Mouse (Mus musculus): ENCODE data around the gene Mael. TPM values are rescaled to one million over a fixed set of nuclear protein-coding genes. Genes with fewer than 3 reads are reported as not detected.

Mael gene
- polyA plus RNA-seq, 2 experiments, result 0.04 TPM; not detected in 1

- Histone ChIP-seq H3K27me3 (ENCODE audit: control insufficient read depth, insufficient read depth, low read length) (no peaks in the 10 kb centered on the region), H3K9me3 (ENCODE audit: control insufficient read depth, low read length) (no peaks in the 10 kb centered on the region), H3K9ac (ENCODE audit: low read depth, low read length, severe bottlenecking) (no peak overlapping the region), H3K27ac (replicated peaks; ENCODE audit: low read depth, low read length) (no peak overlapping the region), H3K4me3 (replicated peaks; ENCODE audit: low read length) (no peak overlapping the region), H3K4me1 (ENCODE audit: control insufficient read depth, insufficient read depth, low read length) (peaks cover 22% of the 10 kb centered on the region), H3K4me2 (replicated peaks; ENCODE audit: low read depth, low read length, severe bottlenecking) (no peak overlapping the region), H3K36me3 (ENCODE audit: control insufficient read depth, insufficient read depth, low read length) (no peaks in the 10 kb centered on the region)
- WGBS, result 44% methylated on average over 3 of the region's 3 CpGs
- ATAC-seq (ENCODE audit: low FRiP score, low read depth) (no peak), DNase-seq (ENCODE audit: low spot score) (no peak)
- TF ChIP-seq POLR2A (IDR thresholded peaks at IDR 0.05; ENCODE audit: borderline replicate concordance, extremely low read depth, insufficient read depth, insufficient read length), result no peak
Measured at GRCm38 (mm10) chr1:166281836-166282235, 43.3 kb upstream of the Mael start.

GRCm38 (mm10) chr1:166281287-166281686 is 42.7 kb upstream of the Mael start:
- DNase-seq (ENCODE audit: low spot score) (no peak), ATAC-seq (ENCODE audit: low FRiP score, low read depth) (no peak)
- Histone ChIP-seq H3K36me3 (ENCODE audit: control insufficient read depth, insufficient read depth, low read length) (no peaks in the 10 kb centered on the region), H3K4me2 (replicated peaks; ENCODE audit: low read depth, low read length, severe bottlenecking) (no peak overlapping the region), H3K4me1 (ENCODE audit: control insufficient read depth, insufficient read depth, low read length) (peaks cover 22% of the 10 kb centered on the region), H3K27ac (replicated peaks; ENCODE audit: low read depth, low read length) (no peak overlapping the region), H3K27me3 (ENCODE audit: control insufficient read depth, insufficient read depth, low read length) (no peaks in the 10 kb centered on the region), H3K4me3 (replicated peaks; ENCODE audit: low read length) (no peak overlapping the region), H3K9ac (ENCODE audit: low read depth, low read length, severe bottlenecking) (no peak overlapping the region), H3K9me3 (ENCODE audit: control insufficient read depth, low read length) (no peaks in the 10 kb centered on the region)
- 45% methylated on average over 1 of the region's 1 CpGs for WGBS
- TF ChIP-seq POLR2A (IDR thresholded peaks at IDR 0.05; ENCODE audit: borderline replicate concordance, extremely low read depth, insufficient read depth, insufficient read length), result no peak

- DNase-seq (ENCODE audit: low spot score) (peak; percentile 55), ATAC-seq (ENCODE audit: low FRiP score, low read depth) (peak; percentile 60; the same call in 1 of the 2 replicates)
- Histone ChIP-seq H3K4me2 (replicated peaks; ENCODE audit: low read depth, low read length, severe bottlenecking) (0 out of 2 replicates have a peak overlapping the region, but pooled peaks have one; percentile 3), H3K27ac (replicated peaks; ENCODE audit: low read depth, low read length) (no peak overlapping the region), H3K36me3 (ENCODE audit: control insufficient read depth, insufficient read depth, low read length) (no peaks in the 10 kb centered on the region), H3K9me3 (ENCODE audit: control insufficient read depth, low read length) (no peaks in the 10 kb centered on the region), H3K4me3 (replicated peaks; ENCODE audit: low read length) (no peak overlapping the region), H3K4me1 (ENCODE audit: control insufficient read depth, insufficient read depth, low read length) (peaks cover 22% of the 10 kb centered on the region), H3K27me3 (ENCODE audit: control insufficient read depth, insufficient read depth, low read length) (no peaks in the 10 kb centered on the region), H3K9ac (ENCODE audit: low read depth, low read length, severe bottlenecking) (no peak overlapping the region)
- no peak for TF ChIP-seq POLR2A (IDR thresholded peaks at IDR 0.05; ENCODE audit: borderline replicate concordance, extremely low read depth, insufficient read depth, insufficient read length)
- 12% methylated on average over 1 of the region's 1 CpGs for WGBS
Measured at GRCm38 (mm10) chr1:166280566-166280965, 42.0 kb upstream of the Mael start.

- WGBS, result 37% methylated on average over 9 of the region's 9 CpGs
- H3K27me3 ChIP-seq (ENCODE audit: control insufficient read depth, insufficient read depth, low read length), result no peaks in the 10 kb centered on the region
- H3K4me2 ChIP-seq (replicated peaks; ENCODE audit: low read depth, low read length, severe bottlenecking), result no peak overlapping the region
- DNase-seq (ENCODE audit: low spot score) (no peak), ATAC-seq (ENCODE audit: low FRiP score, low read depth) (peak; percentile 24; the same call in 1 of the 2 replicates)
- H3K9me3 ChIP-seq (ENCODE audit: control insufficient read depth, low read length), result no peaks in the 10 kb centered on the region
- H3K36me3 ChIP-seq (ENCODE audit: control insufficient read depth, insufficient read depth, low read length), result no peaks in the 10 kb centered on the region
- H3K9ac ChIP-seq (ENCODE audit: low read depth, low read length, severe bottlenecking), result no peak overlapping the region
- TF ChIP-seq POLR2A (IDR thresholded peaks at IDR 0.05; ENCODE audit: borderline replicate concordance, extremely low read depth, insufficient read depth, insufficient read length), result no peak
- H3K4me1 ChIP-seq (ENCODE audit: control insufficient read depth, insufficient read depth, low read length), result peaks cover 22% of the 10 kb centered on the region
- no peak overlapping the region for H3K27ac ChIP-seq (replicated peaks; ENCODE audit: low read depth, low read length)
- H3K4me3 ChIP-seq (replicated peaks; ENCODE audit: low read length), result no peak overlapping the region
Measured at GRCm38 (mm10) chr1:166279580-166280206, 41.1 kb upstream of the Mael start.

GRCm38 (mm10) chr1:166278786-166279185 is 40.2 kb upstream of the Mael start:
- 36% methylated on average over 2 of the region's 2 CpGs for WGBS
- DNase-seq (ENCODE audit: low spot score) (no peak), ATAC-seq (ENCODE audit: low FRiP score, low read depth) (no peak)
- no peak for TF ChIP-seq POLR2A (IDR thresholded peaks at IDR 0.05; ENCODE audit: borderline replicate concordance, extremely low read depth, insufficient read depth, insufficient read length)
- no peak overlapping the region for H3K27ac ChIP-seq (replicated peaks; ENCODE audit: low read depth, low read length)
- no peak overlapping the region for H3K9ac ChIP-seq (ENCODE audit: low read depth, low read length, severe bottlenecking)
- H3K27me3 ChIP-seq (ENCODE audit: control insufficient read depth, insufficient read depth, low read length), result no peaks in the 10 kb centered on the region
- no peak overlapping the region for H3K4me2 ChIP-seq (replicated peaks; ENCODE audit: low read depth, low read length, severe bottlenecking)
- H3K4me1 ChIP-seq (ENCODE audit: control insufficient read depth, insufficient read depth, low read length), result peaks cover 22% of the 10 kb centered on the region
- H3K4me3 ChIP-seq (replicated peaks; ENCODE audit: low read length), result no peak overlapping the region
- no peaks in the 10 kb centered on the region for H3K9me3 ChIP-seq (ENCODE audit: control insufficient read depth, low read length)
- H3K36me3 ChIP-seq (ENCODE audit: control insufficient read depth, insufficient read depth, low read length), result no peaks in the 10 kb centered on the region
